Mouse (Mus musculus): ENCODE measurements at regions not wholly inside any gene's neighbourhood (a gene's known extent, or its start where the extent isn't known, plus 50 kb on each side); places are given as distances from the start of the nearest gene placed in this dataset.

DNA sequence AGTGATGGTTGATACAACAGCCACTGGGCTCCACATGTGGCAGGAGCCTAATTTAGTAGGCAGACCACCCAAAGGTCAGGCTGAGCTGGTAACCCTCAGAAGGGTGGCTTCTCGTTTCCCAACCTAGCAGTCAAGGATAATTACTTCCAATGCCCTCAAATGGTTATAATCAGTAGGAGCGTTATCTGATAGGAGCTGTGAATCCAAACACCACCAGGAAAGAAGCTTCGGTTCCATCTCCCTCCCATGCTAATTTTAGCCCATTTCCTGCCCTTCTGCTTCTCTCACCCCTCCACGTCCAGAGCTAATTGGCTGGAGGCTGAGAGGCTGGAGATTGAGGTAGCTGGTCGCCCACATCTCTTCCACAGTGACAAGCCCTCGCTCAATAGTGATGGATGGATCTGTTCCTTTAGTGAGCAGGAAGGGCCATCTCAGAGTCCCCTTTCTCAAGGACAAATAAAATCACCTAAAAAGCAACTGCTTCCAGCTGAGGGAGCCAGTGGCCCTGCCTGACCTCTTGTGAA lies 86.8 kb downstream of the Cartpt start:
- H3K27me3 ChIP-seq (ENCODE audit: insufficient read depth, low read length) = no peaks in the 10 kb centered on the region
- TF ChIP-seq CTCF (IDR thresholded peaks at IDR 0.05; ENCODE audit: low read depth) = no peak
- no peak overlapping the region for H3K9ac ChIP-seq (ENCODE audit: low read depth, low read length)
- DNase-seq (ENCODE audit: low spot score) (peak; percentile 59), ATAC-seq (replicated peaks; ENCODE audit: low FRiP score, low read depth) (no peak)
- no peaks in the 10 kb centered on the region for H3K36me3 ChIP-seq (ENCODE audit: insufficient read depth, low read length)
- H3K4me3 ChIP-seq (replicated peaks; ENCODE audit: low read depth, low read length) = no peak overlapping the region
- H3K4me2 ChIP-seq (ENCODE audit: low read length) = no peak overlapping the region
- WGBS = 27% methylated on average over 6 of the region's 6 CpGs
- H3K9me3 ChIP-seq (replicated peaks; ENCODE audit: low read length) = no peaks in the 10 kb centered on the region
- H3K27ac ChIP-seq = no peak overlapping the region
- H3K4me1 ChIP-seq (replicated peaks; ENCODE audit: insufficient read depth, low read length) = no peaks in the 10 kb centered on the region

DNA sequence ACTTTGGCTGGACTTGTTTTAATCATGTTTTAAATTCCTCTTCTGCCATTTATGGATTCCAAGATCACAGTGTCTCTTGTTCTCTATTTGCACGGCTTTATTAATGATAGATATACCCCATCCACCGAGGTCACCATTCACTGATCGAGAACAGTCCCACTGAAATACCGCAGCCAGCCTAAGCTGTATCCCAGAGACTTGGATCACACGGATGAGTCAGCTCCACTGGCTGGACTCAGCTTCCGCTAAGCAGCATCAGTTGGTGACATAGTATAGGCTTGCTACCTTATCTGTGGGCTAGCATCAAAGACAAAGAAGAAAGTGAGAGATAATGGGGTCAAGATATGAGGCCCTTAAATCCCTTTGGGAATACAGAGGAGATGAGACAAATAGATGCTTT lies 106.4 kb downstream of the Cartpt start:
- no peak for TF ChIP-seq CTCF (IDR thresholded peaks at IDR 0.05; ENCODE audit: low read depth)
- no peak overlapping the region for H3K4me3 ChIP-seq (replicated peaks; ENCODE audit: low read depth, low read length)
- ATAC-seq (replicated peaks; ENCODE audit: low FRiP score, low read depth) = no peak
- no peak overlapping the region for H3K27ac ChIP-seq
- H3K27me3 ChIP-seq (ENCODE audit: insufficient read depth, low read length) = no peaks in the 10 kb centered on the region
- H3K36me3 ChIP-seq (ENCODE audit: insufficient read depth, low read length) = no peaks in the 10 kb centered on the region
- no peak for DNase-seq (ENCODE audit: low spot score)
- no peak overlapping the region for H3K9ac ChIP-seq (ENCODE audit: low read depth, low read length)
- H3K4me1 ChIP-seq (replicated peaks; ENCODE audit: insufficient read depth, low read length) = no peaks in the 10 kb centered on the region
- H3K4me2 ChIP-seq (ENCODE audit: low read length) = no peak overlapping the region
- 78% methylated on average over 6 of the region's 6 CpGs for WGBS
- H3K9me3 ChIP-seq (replicated peaks; ENCODE audit: low read length) = no peaks in the 10 kb centered on the region

DNA sequence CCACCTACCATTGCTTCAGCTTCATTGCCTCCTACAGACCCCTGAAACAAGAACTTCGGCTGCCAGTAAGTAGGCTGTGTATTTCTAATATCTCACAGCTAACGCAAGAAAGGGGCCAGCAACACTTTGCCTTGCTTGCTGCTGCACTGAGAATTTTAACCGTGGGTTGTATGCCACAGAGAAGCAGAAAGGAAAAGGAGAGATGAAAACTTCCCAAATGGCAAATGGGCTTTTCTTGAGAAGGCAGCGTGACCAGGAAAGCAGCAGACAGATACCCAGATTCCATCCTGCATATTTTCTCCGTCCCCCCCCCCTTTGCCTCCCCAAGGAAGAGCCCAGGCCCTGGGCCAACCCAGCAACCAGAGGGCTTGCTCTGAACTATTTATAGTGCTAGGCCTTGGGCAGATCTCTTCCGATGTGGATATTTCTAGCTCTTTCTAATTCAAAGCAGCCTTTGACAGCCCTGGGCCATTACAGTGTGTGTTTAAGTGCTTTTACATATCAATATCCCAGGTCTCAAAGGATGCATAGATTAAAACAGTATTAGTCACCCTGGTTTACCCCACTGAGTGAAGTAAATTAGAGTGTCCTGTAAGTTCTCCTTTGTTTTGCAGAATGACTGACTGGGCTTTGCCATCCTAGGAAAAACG lies 107.0 kb downstream of the Cartpt start:
- Histone ChIP-seq H3K4me2 (ENCODE audit: low read length) (no peak overlapping the region), H3K4me1 (replicated peaks; ENCODE audit: insufficient read depth, low read length) (no peaks in the 10 kb centered on the region), H3K36me3 (ENCODE audit: insufficient read depth, low read length) (no peaks in the 10 kb centered on the region), H3K27me3 (ENCODE audit: insufficient read depth, low read length) (no peaks in the 10 kb centered on the region), H3K4me3 (replicated peaks; ENCODE audit: low read depth, low read length) (no peak overlapping the region), H3K9ac (ENCODE audit: low read depth, low read length) (no peak overlapping the region), H3K27ac (no peak overlapping the region), H3K9me3 (replicated peaks; ENCODE audit: low read length) (no peaks in the 10 kb centered on the region)
- DNase-seq (ENCODE audit: low spot score) = no peak
- 55% methylated on average over 7 of the region's 7 CpGs for WGBS
- no peak for ATAC-seq (replicated peaks; ENCODE audit: low FRiP score, low read depth)
- TF ChIP-seq CTCF (IDR thresholded peaks at IDR 0.05; ENCODE audit: low read depth) = no peak

DNA sequence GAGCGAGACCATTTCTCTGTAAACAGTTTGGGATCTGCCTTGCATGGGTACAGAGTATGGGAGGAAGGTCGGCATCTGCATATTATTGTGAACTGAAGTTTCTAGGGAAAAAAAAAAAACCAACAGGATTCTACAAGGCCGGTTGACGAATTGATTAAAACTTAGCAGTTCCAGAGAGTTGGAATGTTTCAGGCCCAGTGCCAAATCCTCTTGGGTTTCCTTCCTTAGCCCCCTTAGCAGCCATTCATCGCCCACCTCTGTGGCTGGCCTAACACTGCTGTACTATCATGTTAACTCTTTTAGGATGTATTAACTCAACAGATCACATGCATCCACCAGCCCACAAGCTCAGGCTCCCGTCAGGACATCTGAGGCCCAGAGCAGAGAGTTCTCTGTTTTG lies 107.9 kb downstream of the Cartpt start:
- TF ChIP-seq CTCF (IDR thresholded peaks at IDR 0.05; ENCODE audit: low read depth) = no peak
- H3K36me3 ChIP-seq (ENCODE audit: insufficient read depth, low read length) = no peaks in the 10 kb centered on the region
- WGBS = 56% methylated on average over 6 of the region's 6 CpGs
- H3K27ac ChIP-seq = no peak overlapping the region
- no peaks in the 10 kb centered on the region for H3K9me3 ChIP-seq (replicated peaks; ENCODE audit: low read length)
- no peaks in the 10 kb centered on the region for H3K27me3 ChIP-seq (ENCODE audit: insufficient read depth, low read length)
- ATAC-seq (replicated peaks; ENCODE audit: low FRiP score, low read depth) (no peak), DNase-seq (ENCODE audit: low spot score) (no peak)
- H3K4me3 ChIP-seq (replicated peaks; ENCODE audit: low read depth, low read length) = no peak overlapping the region
- no peaks in the 10 kb centered on the region for H3K4me1 ChIP-seq (replicated peaks; ENCODE audit: insufficient read depth, low read length)
- H3K9ac ChIP-seq (ENCODE audit: low read depth, low read length) = no peak overlapping the region
- H3K4me2 ChIP-seq (ENCODE audit: low read length) = no peak overlapping the region

DNA sequence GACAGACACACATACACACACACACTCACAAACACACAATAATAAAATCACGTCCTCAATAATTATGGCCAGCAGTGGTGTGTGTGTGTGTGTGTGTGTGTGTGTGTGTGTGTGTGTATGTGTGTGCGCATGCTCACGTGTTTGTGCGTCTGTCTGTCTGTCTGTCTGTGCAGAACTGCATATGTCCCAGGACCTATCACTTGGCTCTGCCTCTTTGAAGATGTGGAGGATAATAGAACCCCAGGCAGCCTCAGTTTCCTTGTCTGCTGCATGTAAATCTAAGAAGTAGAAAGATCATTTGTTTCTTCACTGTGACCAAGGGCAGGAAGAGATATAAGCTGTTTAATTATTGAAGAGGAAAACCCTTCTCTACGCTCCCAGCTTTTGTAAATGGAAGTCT lies 109.9 kb downstream of the Cartpt start:
- WGBS = 88% methylated on average over 5 of the region's 5 CpGs
- Histone ChIP-seq H3K36me3 (ENCODE audit: insufficient read depth, low read length) (no peaks in the 10 kb centered on the region), H3K4me1 (replicated peaks; ENCODE audit: insufficient read depth, low read length) (no peaks in the 10 kb centered on the region), H3K9me3 (replicated peaks; ENCODE audit: low read length) (no peaks in the 10 kb centered on the region), H3K27me3 (ENCODE audit: insufficient read depth, low read length) (no peaks in the 10 kb centered on the region), H3K4me2 (ENCODE audit: low read length) (no peak overlapping the region), H3K4me3 (replicated peaks; ENCODE audit: low read depth, low read length) (no peak overlapping the region), H3K9ac (ENCODE audit: low read depth, low read length) (no peak overlapping the region), H3K27ac (no peak overlapping the region)
- DNase-seq (ENCODE audit: low spot score) (no peak), ATAC-seq (replicated peaks; ENCODE audit: low FRiP score, low read depth) (no peak)
- no peak for TF ChIP-seq CTCF (IDR thresholded peaks at IDR 0.05; ENCODE audit: low read depth)

DNA sequence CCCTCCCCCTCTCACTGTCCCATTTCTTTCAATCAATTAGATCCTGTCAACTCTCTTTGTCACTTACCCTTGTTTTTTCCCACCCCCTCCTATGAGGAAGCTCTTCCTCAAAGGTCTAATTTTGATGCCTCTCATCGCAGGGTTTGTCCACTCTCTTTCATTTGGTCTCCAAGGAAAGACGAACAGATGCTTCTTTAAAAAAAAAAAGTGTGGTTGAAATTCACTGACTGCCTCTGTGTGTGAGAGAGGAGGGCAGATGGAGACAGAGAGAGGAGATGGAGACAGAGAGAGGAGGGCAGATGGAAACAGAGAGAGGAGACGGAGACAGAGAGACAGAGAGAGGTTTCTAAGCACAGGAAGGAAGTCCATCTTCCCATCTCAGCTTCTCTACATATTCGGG lies 113.1 kb downstream of the Cartpt start:
- H3K9ac ChIP-seq (ENCODE audit: low read depth, low read length) = no peak overlapping the region
- no peak for TF ChIP-seq CTCF (IDR thresholded peaks at IDR 0.05; ENCODE audit: low read depth)
- no peak overlapping the region for H3K4me3 ChIP-seq (replicated peaks; ENCODE audit: low read depth, low read length)
- H3K9me3 ChIP-seq (replicated peaks; ENCODE audit: low read length) = no peaks in the 10 kb centered on the region
- H3K36me3 ChIP-seq (ENCODE audit: insufficient read depth, low read length) = no peaks in the 10 kb centered on the region
- DNase-seq (ENCODE audit: low spot score) (no peak), ATAC-seq (replicated peaks; ENCODE audit: low FRiP score, low read depth) (no peak)
- no peaks in the 10 kb centered on the region for H3K27me3 ChIP-seq (ENCODE audit: insufficient read depth, low read length)
- no peak overlapping the region for H3K4me2 ChIP-seq (ENCODE audit: low read length)
- H3K27ac ChIP-seq = no peak overlapping the region
- WGBS = 58% methylated on average over 4 of the region's 4 CpGs
- H3K4me1 ChIP-seq (replicated peaks; ENCODE audit: insufficient read depth, low read length) = no peaks in the 10 kb centered on the region

DNA sequence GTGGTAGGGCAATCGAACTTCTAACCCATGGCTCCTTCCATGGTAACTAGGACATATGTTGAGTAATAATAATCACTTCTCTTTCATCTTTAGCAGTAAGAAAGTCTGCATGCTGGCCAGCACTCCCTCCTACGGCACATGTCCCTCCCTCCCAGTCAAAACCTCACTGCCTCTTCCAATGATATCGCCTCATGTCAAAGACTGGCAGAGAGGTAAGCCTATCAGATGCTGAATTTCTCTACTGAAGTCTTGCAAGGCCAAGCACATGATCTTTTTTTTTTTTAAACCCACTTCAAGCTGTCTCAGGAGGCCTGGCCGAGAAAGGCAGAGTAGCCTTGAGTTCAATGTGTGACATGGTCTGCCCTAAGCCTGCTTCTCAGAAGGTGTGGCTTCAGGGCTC lies 115.5 kb downstream of the Cartpt start:
- no peaks in the 10 kb centered on the region for H3K27me3 ChIP-seq (ENCODE audit: insufficient read depth, low read length)
- H3K9ac ChIP-seq (ENCODE audit: low read depth, low read length) = no peak overlapping the region
- TF ChIP-seq CTCF (IDR thresholded peaks at IDR 0.05; ENCODE audit: low read depth) = no peak
- H3K36me3 ChIP-seq (ENCODE audit: insufficient read depth, low read length) = no peaks in the 10 kb centered on the region
- H3K27ac ChIP-seq = no peak overlapping the region
- no peak for DNase-seq (ENCODE audit: low spot score)
- no peak overlapping the region for H3K4me3 ChIP-seq (replicated peaks; ENCODE audit: low read depth, low read length)
- ATAC-seq (replicated peaks; ENCODE audit: low FRiP score, low read depth) = no peak
- no peaks in the 10 kb centered on the region for H3K4me1 ChIP-seq (replicated peaks; ENCODE audit: insufficient read depth, low read length)
- WGBS = 92% methylated on average over 4 of the region's 4 CpGs
- H3K4me2 ChIP-seq (ENCODE audit: low read length) = no peak overlapping the region
- H3K9me3 ChIP-seq (replicated peaks; ENCODE audit: low read length) = no peaks in the 10 kb centered on the region

All from kidney, postnatal 0 days (tissue).